Mouse (Mus musculus) thymus, adult 2 months (tissue): ENCODE measurements around the gene Sox2. TPM values are rescaled to one million over a fixed set of nuclear protein-coding genes. Genes with fewer than 3 reads are reported as not detected.

Source experiments
- DNase-seq: peaks from one replicate; pipeline ENCODE4 v3.0.0; 2021
- H3K27ac ChIP-seq: fragments of 200-500 bp; 2 replicates; pipeline ENCODE4 v1.5.1; 2012; ENCODE audit warnings: low read length, control low read depth; ENCODE audit not compliant: control insufficient read depth, insufficient read depth
- H3K27me3 ChIP-seq: fragments of 200-500 bp; 2 replicates; pipeline ENCODE4 v1.6.1; 2012; ENCODE audit warnings: mild to moderate bottlenecking, low read length, moderate library complexity, mixed read lengths; ENCODE audit not compliant: control insufficient read depth, insufficient read depth
- H3K36me3 ChIP-seq: fragments of 200-500 bp; 2 replicates; pipeline ENCODE4 v1.6.1; 2012; ENCODE audit warnings: mild to moderate bottlenecking, low read length, moderate library complexity; ENCODE audit not compliant: control insufficient read depth, insufficient read depth
- H3K4me1 ChIP-seq: fragments of 200-500 bp; replicated peaks from 2 replicates; pipeline ENCODE4 v1.6.1; 2012; ENCODE audit warnings: low read length; ENCODE audit not compliant: control insufficient read depth, insufficient read depth
- H3K4me3 ChIP-seq: fragments of 200-500 bp; 2 replicates; pipeline ENCODE4 v1.5.1; 2012; ENCODE audit warnings: mild to moderate bottlenecking, low read length, control low read depth, moderate library complexity; ENCODE audit not compliant: control insufficient read depth, insufficient read depth
- CTCF ChIP-seq: fragments of 200-500 bp; IDR thresholded peaks from 2 replicates; pipeline ENCODE4 v1.5.1; 2012; ENCODE audit warnings: mild to moderate bottlenecking, control low read depth, low read length, moderate library complexity, borderline replicate concordance; ENCODE audit not compliant: control insufficient read depth, poor library complexity, insufficient read depth; ENCODE audit errors: extremely low read depth
- POLR2A ChIP-seq: fragments of 200-500 bp; IDR thresholded peaks from 2 replicates; pipeline ENCODE4 v1.6.1; 2012; ENCODE audit warnings: mild to moderate bottlenecking, low read length, control low read depth, moderate library complexity; ENCODE audit not compliant: control insufficient read depth, poor library complexity, insufficient read depth; ENCODE audit errors: extremely low read depth
- WGBS: fragments of 180-500 bp; shearing (Covaris S2); methylation state at CpG from one replicate; pipeline ENCODE4 v1.1.7; 2018; 5-methylcytosine and 5-hydroxymethylcytosine counted together
- polyA plus RNA-seq: library from polyadenylated mRNA; depleted of rRNA; stranded (reverse); fragments of >200 nt; gene quantifications from 2 replicates; pipeline ENCODE4 v1.2.3, GENCODE M21; 2012

The Sox2 gene
- polyA plus RNA-seq, 1 experiment, result 0.19 TPM

GRCm38 (mm10) chr3:34667881-34668817 lies 17.9 kb downstream of the Sox2 start:
- Histone ChIP-seq H3K4me1 (no peaks in the 10 kb centered on the region; the same call in 1 of the 2 replicates), H3K27ac (no peak overlapping the region), H3K27me3 (peaks cover 9% of the 10 kb centered on the region; the same call in 1 of the 2 replicates), H3K36me3 (no peaks in the 10 kb centered on the region), H3K4me3 (no peak overlapping the region)
- DNase-seq, result no peak
- 11% methylated on average over 18 of the region's 18 CpGs for WGBS
- TF ChIP-seq POLR2A (no peak), CTCF (no peak)

- no peak overlapping the region for H3K4me3 ChIP-seq
- H3K4me1 ChIP-seq, result no peaks in the 10 kb centered on the region
- no peak for TF ChIP-seq POLR2A
- no peak for TF ChIP-seq CTCF
- 19% methylated on average over 15 of the region's 15 CpGs for WGBS
- DNase-seq, result no peak
- no peak overlapping the region for H3K27ac ChIP-seq
- H3K36me3 ChIP-seq, result no peaks in the 10 kb centered on the region
- no peaks in the 10 kb centered on the region for H3K27me3 ChIP-seq
Measured at GRCm38 (mm10) chr3:34671024-34671660, 20.9 kb downstream of the Sox2 start.

- H3K27me3 ChIP-seq, result no peaks in the 10 kb centered on the region
- no peak overlapping the region for H3K4me3 ChIP-seq
- TF ChIP-seq CTCF (no peak), POLR2A (no peak)
- 63% methylated on average over 7 of the region's 7 CpGs for WGBS
- no peak for DNase-seq
- no peaks in the 10 kb centered on the region for H3K4me1 ChIP-seq
- no peaks in the 10 kb centered on the region for H3K36me3 ChIP-seq
- H3K27ac ChIP-seq, result no peak overlapping the region
Measured at GRCm38 (mm10) chr3:34678840-34679239, 28.6 kb downstream of the Sox2 start.

GRCm38 (mm10) chr3:34679439-34679838 lies 29.2 kb downstream of the Sox2 start:
- TF ChIP-seq CTCF, result no peak
- no peak for TF ChIP-seq POLR2A
- H3K27ac ChIP-seq, result no peak overlapping the region
- no peaks in the 10 kb centered on the region for H3K4me1 ChIP-seq
- no peak overlapping the region for H3K4me3 ChIP-seq
- no peaks in the 10 kb centered on the region for H3K27me3 ChIP-seq
- WGBS, result 76% methylated on average over 2 of the region's 2 CpGs
- no peaks in the 10 kb centered on the region for H3K36me3 ChIP-seq
- no peak for DNase-seq

- Histone ChIP-seq H3K4me3 (no peak overlapping the region), H3K36me3 (no peaks in the 10 kb centered on the region), H3K27me3 (no peaks in the 10 kb centered on the region), H3K4me1 (no peaks in the 10 kb centered on the region), H3K27ac (no peak overlapping the region)
- 79% methylated on average over 3 of the region's 3 CpGs for WGBS
- DNase-seq, result no peak
- TF ChIP-seq CTCF, result no peak
- TF ChIP-seq POLR2A, result no peak
Measured at GRCm38 (mm10) chr3:34679921-34680320, 29.7 kb downstream of the Sox2 start.

GRCm38 (mm10) chr3:34688072-34688471 lies 37.9 kb downstream of the Sox2 start:
- DNase-seq, result no peak
- WGBS, result 84% methylated on average over 6 of the region's 6 CpGs
- H3K27me3 ChIP-seq, result no peaks in the 10 kb centered on the region
- no peak overlapping the region for H3K4me3 ChIP-seq
- H3K4me1 ChIP-seq, result no peaks in the 10 kb centered on the region
- no peaks in the 10 kb centered on the region for H3K36me3 ChIP-seq
- no peak for TF ChIP-seq POLR2A
- TF ChIP-seq CTCF, result no peak
- H3K27ac ChIP-seq, result no peak overlapping the region
